Mouse (Mus musculus): ENCODE measurements around the gene CN725425.

GRCm38 (mm10) chr15:91279571-91279970, 80.3 kb downstream of the CN725425 start:
- TF ChIP-seq CTCF (IDR thresholded peaks at IDR 0.05; ENCODE audit: borderline replicate concordance, insufficient read depth, low read depth, low read length) (no peak), POLR2A (IDR thresholded peaks at IDR 0.05; ENCODE audit: borderline replicate concordance, insufficient read depth, low read length) (no peak)
